Mouse (Mus musculus) liver, adult 2 months (tissue): ENCODE data around the gene Mapk11.

Experiments
- CTCF ChIP-seq: fragments of 200-500 bp; IDR thresholded peaks from 2 replicates; pipeline ENCODE4 v1.5.1; 2011; ENCODE audit warnings: low read depth, low read length, control low read depth
- POLR2A ChIP-seq: fragments of 200-500 bp; IDR thresholded peaks from 2 replicates; pipeline ENCODE4 v1.6.1; 2011; ENCODE audit warnings: low read length, control low read depth; ENCODE audit not compliant: insufficient read depth; ENCODE audit errors: extremely low read depth

DNA sequence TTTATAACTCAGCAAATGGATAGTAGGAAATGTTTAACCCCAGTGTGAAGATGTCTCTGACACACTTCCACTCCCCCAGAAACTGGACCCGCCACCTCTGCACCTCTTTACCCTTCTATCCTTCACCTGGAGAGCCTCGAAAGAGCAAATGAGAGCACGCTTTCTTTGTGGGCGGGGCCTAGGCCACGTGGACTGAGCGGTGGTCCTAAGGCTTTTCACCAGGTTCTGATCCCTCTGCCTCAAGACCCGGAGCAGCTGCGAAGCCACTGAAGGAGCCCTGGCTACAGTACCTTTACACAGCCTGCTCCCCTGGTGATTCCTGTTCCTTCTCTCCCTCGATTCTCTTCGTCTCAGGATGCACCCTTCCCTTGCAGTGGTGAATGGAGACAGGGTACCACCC lies 2.0 kb downstream of the Mapk11 start:
- TF ChIP-seq CTCF: no peak
- no peak for TF ChIP-seq POLR2A
